Mouse (Mus musculus) C2C12 (cell line): ENCODE results near the gene Znrd1. TPM values are rescaled to one million over a fixed set of nuclear protein-coding genes. Genes with fewer than 3 reads are reported as not detected.

Source experiments
- H3K27me3 ChIP-seq: one replicate; pipeline ENCODE4 v1.6.1; 2011; ENCODE audit not compliant: control insufficient read depth, insufficient read depth, insufficient read length
- H3K36me3 ChIP-seq: one replicate; pipeline ENCODE4 v1.6.1; 2011; ENCODE audit not compliant: control insufficient read depth, insufficient read depth
- H3K4me3 ChIP-seq: one replicate; pipeline ENCODE4 v1.5.1; 2011; ENCODE audit warnings: mild to moderate bottlenecking, control low read depth; ENCODE audit not compliant: poor library complexity, insufficient read depth, severe bottlenecking
- H3K79me2 ChIP-seq: one replicate; pipeline ENCODE4 v1.6.1; 2011; ENCODE audit not compliant: control insufficient read depth, insufficient read depth
- H3K79me3 ChIP-seq: one replicate; pipeline ENCODE4 v1.6.1; 2011; ENCODE audit warnings: low read depth, control low read depth
- H3ac ChIP-seq: one replicate; pipeline ENCODE3; 2011; ENCODE audit warnings: low read depth; ENCODE audit not compliant: control insufficient read depth, insufficient read length
- CEBPB ChIP-seq: IDR thresholded peaks from one replicate; pipeline ENCODE4 v1.6.1; 2011; ENCODE audit warnings: low read depth, mild to moderate bottlenecking, control low read depth, moderate library complexity
- CTCF ChIP-seq: IDR thresholded peaks from one replicate; pipeline ENCODE4 v1.5.1; 2011; ENCODE audit not compliant: control insufficient read depth, insufficient read depth, insufficient read length
- FOSL1 ChIP-seq: IDR thresholded peaks from one replicate; pipeline ENCODE4 v1.8.0; 2011; ENCODE audit warnings: mild to moderate bottlenecking, low read length; ENCODE audit not compliant: poor library complexity, insufficient read depth, severe bottlenecking
- MAX ChIP-seq: IDR thresholded peaks from one replicate; pipeline ENCODE4 v1.6.1; 2011; ENCODE audit warnings: mild to moderate bottlenecking, control low read depth
- MYOD1 ChIP-seq: IDR thresholded peaks from one replicate; pipeline ENCODE4 v1.6.1; 2011; ENCODE audit warnings: low read depth; ENCODE audit not compliant: control insufficient read depth, insufficient read length
- MYOG ChIP-seq: IDR thresholded peaks from one replicate; pipeline ENCODE4 v1.6.1; 2011; ENCODE audit not compliant: control insufficient read depth, insufficient read length; ENCODE audit errors: extremely low read depth
- USF1 ChIP-seq: IDR thresholded peaks from one replicate; pipeline ENCODE4 v1.6.1; 2011; ENCODE audit warnings: low read depth, mild to moderate bottlenecking, control low read depth, moderate library complexity
- polyA plus RNA-seq: library from polyadenylated mRNA; unstranded; fragments of >200 nt; fragmentation: generic; extraction: Trizol; gene quantifications from one replicate; pipeline ENCODE4 v1.2.1, GENCODE M21; 2012; ENCODE audit warnings: missing spikeins

The Znrd1 gene
- polyA plus RNA-seq, 1 experiment, result 93.2 TPM

DNA sequence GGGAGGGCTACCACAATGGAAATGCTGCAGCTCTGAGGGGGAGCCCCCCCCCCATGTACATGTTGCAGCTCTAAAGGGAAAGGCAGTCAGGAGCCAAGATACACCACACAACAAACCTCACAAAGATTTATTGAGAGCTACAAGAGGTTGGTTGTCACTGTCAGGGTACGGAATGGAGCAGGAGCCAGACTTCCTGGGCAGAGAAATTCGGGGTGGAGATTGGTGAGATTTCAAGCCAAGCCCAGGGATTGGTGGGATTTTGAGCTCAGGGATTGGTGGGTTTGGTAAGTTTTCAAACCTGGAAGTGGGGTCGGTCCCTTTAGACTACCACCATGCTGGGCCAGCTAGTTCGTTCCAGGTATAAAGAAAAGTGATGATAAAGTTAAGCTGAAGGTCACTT, 34.9 kb downstream of the Znrd1 start:
- Histone ChIP-seq H3K36me3 (no peaks in the 10 kb centered on the region), H3K4me3 (no peak overlapping the region), H3K79me3 (no peaks in the 10 kb centered on the region), H3K79me2 (no peaks in the 10 kb centered on the region), H3K27me3 (no peaks in the 10 kb centered on the region), H3ac (no peak overlapping the region)
- TF ChIP-seq USF1 (no peak), FOSL1 (no peak), CEBPB (no peak)

DNA sequence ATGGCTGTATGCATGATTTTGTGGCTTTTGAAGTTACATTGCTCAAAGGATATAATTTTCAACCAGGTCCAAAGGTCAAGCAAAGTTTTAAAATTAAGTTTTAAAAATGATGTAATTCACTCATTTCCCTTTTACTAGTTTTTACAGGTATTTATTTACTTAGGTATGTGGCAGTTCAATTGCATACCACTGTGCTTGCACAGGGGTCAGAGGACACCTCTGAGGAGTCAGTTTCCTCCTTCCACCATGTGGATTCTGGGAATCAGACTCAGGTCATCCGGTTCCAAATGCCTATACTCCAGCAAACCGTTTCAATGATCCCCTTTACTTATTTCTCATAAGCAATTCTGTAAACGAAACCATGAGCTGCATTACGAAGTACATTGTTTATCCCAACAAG, 35.6 kb downstream of the Znrd1 start:
- H3K27me3 ChIP-seq, result no peaks in the 10 kb centered on the region
- TF ChIP-seq USF1, result no peak
- no peak for TF ChIP-seq CEBPB
- no peak for TF ChIP-seq MAX
- no peak for TF ChIP-seq FOSL1
- no peak for TF ChIP-seq MYOG
- no peak for TF ChIP-seq CTCF
- no peak for TF ChIP-seq MYOD1

DNA sequence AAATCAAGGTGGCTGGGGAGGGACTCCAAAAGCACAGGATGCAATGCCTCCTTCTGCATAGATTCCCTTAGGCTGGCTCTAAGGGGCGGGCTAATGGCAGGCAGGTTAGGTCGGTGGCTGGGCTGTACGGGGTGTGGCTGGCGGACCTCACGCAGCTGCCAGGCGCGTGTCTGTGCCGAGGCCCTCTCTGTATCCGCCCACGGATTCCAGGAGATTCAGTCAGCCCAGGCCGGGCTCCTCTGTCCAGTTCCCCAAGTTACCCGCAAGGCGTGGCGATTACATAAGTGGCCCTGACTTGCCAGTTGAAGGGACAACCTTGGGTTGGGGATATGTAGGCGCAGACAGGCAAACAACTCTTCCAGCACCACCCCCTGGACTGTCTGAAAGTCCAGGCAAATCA, 38.1 kb downstream of the Znrd1 start:
- Histone ChIP-seq H3K79me2 (no peaks in the 10 kb centered on the region), H3K4me3 (no peak overlapping the region), H3K27me3 (no peaks in the 10 kb centered on the region), H3K36me3 (no peaks in the 10 kb centered on the region), H3K79me3 (no peaks in the 10 kb centered on the region), H3ac (no peak overlapping the region)
- TF ChIP-seq MYOD1, result no peak
- no peak for TF ChIP-seq FOSL1
- no peak for TF ChIP-seq MYOG
- TF ChIP-seq CTCF, result no peak
- no peak for TF ChIP-seq CEBPB
- no peak for TF ChIP-seq USF1
- no peak for TF ChIP-seq MAX

More for the DNA sequence above, 35.6 kb downstream of the Znrd1 start:
- no peak overlapping the region for H3K4me3 ChIP-seq
- no peaks in the 10 kb centered on the region for H3K79me2 ChIP-seq
- no peaks in the 10 kb centered on the region for H3K79me3 ChIP-seq
- no peaks in the 10 kb centered on the region for H3K36me3 ChIP-seq
- no peak overlapping the region for H3ac ChIP-seq

DNA sequence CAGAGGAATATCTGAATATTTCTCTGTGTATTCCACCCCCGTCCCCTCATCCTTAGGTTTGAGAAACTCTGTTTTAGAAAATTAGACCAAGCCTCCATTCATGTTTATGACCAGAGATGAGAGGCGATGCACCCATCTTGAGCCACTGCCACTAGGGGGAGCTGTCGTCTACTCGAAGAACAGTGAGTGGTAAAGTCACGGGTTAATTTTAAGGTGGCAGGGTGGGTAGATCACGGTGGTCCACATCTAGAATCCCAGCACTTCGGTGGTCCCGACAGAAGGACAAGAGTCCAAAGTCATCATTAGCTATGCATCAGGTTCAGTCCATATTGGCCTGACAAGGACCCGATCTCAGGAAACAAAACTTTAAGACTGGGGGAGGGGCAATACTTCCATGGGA, 43.3 kb downstream of the Znrd1 start:
- H3K4me3 ChIP-seq, result no peak overlapping the region
- no peak for TF ChIP-seq MYOG
- TF ChIP-seq MAX, result no peak
- no peak for TF ChIP-seq CEBPB
- TF ChIP-seq CTCF, result peak; percentile 72
- no peaks in the 10 kb centered on the region for H3K79me3 ChIP-seq
- no peaks in the 10 kb centered on the region for H3K79me2 ChIP-seq
- no peaks in the 10 kb centered on the region for H3K36me3 ChIP-seq
- H3ac ChIP-seq, result no peak overlapping the region
- no peaks in the 10 kb centered on the region for H3K27me3 ChIP-seq

DNA sequence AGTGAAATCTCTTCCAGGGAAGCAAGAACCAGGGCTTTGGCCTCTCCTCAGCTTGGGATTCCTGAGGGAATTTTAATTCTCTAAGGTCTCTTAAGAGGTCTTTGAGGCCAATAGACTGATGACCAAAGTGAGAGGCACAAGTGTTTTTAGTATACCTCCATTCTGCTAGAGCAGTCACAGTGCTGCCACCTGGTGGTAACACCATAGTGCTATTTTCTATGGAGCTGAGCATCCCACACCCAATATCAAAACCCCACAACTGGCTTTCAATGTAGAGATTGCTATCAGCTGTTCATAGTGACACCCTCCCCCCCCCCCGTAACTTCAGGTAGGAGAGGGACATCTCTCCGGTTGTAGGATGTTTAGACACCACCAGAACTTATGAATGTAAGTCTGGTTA, 44.3 kb downstream of the Znrd1 start:
- H3K36me3 ChIP-seq, result no peaks in the 10 kb centered on the region
- TF ChIP-seq CTCF (peak; percentile 27), USF1 (no peak)
- peaks cover 6% of the 10 kb centered on the region for H3K27me3 ChIP-seq
- H3K79me2 ChIP-seq, result no peaks in the 10 kb centered on the region
- no peak overlapping the region for H3K4me3 ChIP-seq
- H3K79me3 ChIP-seq, result no peaks in the 10 kb centered on the region
- H3ac ChIP-seq, result no peak overlapping the region

DNA sequence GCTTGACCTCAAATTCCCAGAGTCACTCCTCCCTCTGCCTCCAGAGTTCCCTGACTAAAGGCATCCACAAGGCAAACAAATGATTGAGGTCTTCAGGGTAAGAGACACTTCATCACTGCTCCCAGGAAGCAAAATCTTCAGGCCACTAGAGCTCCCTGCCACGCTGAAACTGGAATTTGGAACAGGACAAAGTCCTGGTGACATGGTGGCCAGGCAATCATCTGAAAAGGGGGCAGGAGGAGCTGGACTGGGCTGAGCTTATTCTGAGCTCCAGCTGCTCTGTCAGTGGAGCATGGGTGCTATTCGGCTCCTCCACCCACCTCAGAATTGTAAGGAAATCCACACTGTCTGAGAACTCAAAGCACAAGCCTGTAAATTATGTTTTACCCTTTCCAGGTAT, 46.3 kb downstream of the Znrd1 start:
- H3ac ChIP-seq, result no peak overlapping the region
- TF ChIP-seq CEBPB (no peak), MYOD1 (no peak), MYOG (no peak), USF1 (no peak), MAX (no peak)
- H3K36me3 ChIP-seq, result no peaks in the 10 kb centered on the region
- H3K27me3 ChIP-seq, result peaks cover 15% of the 10 kb centered on the region
- H3K4me3 ChIP-seq, result no peak overlapping the region
- no peaks in the 10 kb centered on the region for H3K79me3 ChIP-seq
- no peaks in the 10 kb centered on the region for H3K79me2 ChIP-seq

DNA sequence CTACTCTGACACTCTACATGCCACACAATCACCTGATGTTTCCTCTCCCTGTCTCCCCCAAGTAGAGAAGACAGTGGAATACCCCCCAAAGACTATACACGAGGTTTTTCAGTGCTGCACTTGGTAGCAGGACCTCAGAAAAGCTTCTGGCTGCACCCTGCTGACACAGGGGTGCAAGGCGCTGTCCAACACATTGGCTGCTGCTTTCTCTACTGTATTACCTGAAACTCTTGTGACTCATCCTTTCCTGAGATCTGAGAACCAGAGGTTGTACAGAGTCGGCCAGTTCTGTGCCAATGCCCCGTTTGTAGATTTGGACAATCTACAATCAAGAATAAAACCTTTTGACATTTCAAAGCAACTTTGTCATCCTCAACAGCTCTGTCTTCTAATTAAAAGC, 48.6 kb downstream of the Znrd1 start:
- H3ac ChIP-seq, result no peak overlapping the region
- no peaks in the 10 kb centered on the region for H3K79me2 ChIP-seq
- no peak for TF ChIP-seq CTCF
- TF ChIP-seq MYOG, result no peak
- no peak for TF ChIP-seq CEBPB
- no peak for TF ChIP-seq FOSL1
- no peak for TF ChIP-seq MAX
- TF ChIP-seq MYOD1, result no peak
- no peak for TF ChIP-seq USF1
- H3K79me3 ChIP-seq, result no peaks in the 10 kb centered on the region
- no peak overlapping the region for H3K4me3 ChIP-seq
- H3K36me3 ChIP-seq, result no peaks in the 10 kb centered on the region
- peaks cover 22% of the 10 kb centered on the region for H3K27me3 ChIP-seq
